Mouse (Mus musculus): ENCODE measurements at regions not wholly inside any gene's neighbourhood (a gene's known extent, or its start where the extent isn't known, plus 50 kb on each side); places are given as distances from the start of the nearest gene placed in this dataset.
"Not testable (repeated sequence)": the region's sequence is repeated elsewhere in the genome, so short reads cannot be mapped to it uniquely, and the experiment has no call there.

GRCm38 (mm10) chr10:34667203-34667602 lies 184.0 kb downstream of the Frk start:
- no peak for DNase-seq

- peak in 1 of 2 experiments; percentile 1 for DNase-seq
Measured at GRCm38 (mm10) chr10:34667735-34668439, 184.7 kb downstream of the Frk start.

GRCm38 (mm10) chr10:34671791-34672190 lies 188.6 kb downstream of the Frk start:
- no peak for DNase-seq

- not testable (repeated sequence) for DNase-seq
Measured at GRCm38 (mm10) chr10:34699414-34699813, 216.2 kb downstream of the Frk start.

- no peak for DNase-seq
Measured at GRCm38 (mm10) chr10:34701956-34702355, 218.8 kb downstream of the Frk start.

DNA sequence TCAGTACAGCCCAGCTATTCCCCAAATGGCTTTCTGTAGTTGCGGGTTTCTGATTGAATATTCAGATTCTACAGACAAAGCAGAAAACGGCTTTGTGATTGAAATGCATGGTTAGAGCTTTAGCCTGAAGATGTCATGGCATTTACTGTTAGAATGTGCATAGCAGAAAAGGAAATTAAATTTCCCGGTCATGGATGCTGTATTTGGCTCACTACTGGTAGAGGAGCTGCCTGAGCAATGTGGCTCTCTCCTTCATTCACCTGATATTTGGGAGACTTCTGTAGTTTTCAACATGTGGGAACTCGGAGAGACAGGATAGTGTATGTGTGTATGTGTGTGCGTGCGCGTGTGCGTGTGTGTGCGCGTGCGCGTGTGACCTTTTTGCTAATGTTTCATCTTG lies 222.2 kb downstream of the Frk start:
- no peak for DNase-seq

GRCm38 (mm10) chr10:34731249-34731648 lies 248.1 kb downstream of the Frk start:
- no peak for DNase-seq

GRCm38 (mm10) chr10:34762426-34762825 lies 279.2 kb downstream of the Frk start:
- no peak for DNase-seq

DNA sequence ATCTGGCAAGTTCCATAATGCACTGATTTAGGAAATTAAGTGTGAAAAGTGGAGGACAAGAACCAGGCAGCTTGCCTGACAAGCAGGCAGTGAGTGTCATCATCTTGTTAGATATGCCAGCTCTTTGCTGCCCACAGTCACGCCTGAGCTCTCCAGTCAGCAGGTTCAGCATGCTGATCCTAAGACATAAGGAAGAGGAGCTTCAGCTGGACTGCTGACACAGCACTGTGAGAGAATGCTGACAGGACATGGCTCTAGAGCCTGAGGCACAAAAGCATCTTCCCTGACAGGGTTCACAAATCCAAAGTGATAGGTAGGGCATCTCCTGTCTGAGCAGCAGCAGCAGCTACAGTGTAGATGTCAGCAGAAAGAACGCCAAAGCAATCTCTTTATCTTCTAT lies 308.9 kb downstream of the Frk start:
- no peak for DNase-seq

DNA sequence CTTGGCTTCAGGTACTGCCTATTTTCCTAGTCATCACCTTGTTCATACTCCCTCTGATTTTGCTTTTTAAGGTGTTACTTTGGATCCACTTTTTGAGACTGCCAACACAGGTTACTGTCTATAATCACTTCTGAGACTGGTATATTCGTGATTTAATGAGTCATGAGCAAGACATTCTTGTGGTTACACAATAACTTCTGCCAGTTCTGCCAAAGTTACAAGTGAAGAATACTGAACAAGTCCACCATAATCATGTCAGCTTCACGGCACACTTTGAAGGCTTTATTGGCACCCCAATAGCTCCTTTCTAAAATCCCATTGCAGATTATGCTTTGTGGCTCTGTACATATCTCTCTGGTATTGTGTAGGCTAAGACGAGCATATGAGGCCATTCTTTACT lies 327.9 kb downstream of the Frk start:
- DNase-seq: no peak

- no peak for DNase-seq
Measured at GRCm38 (mm10) chr10:34824121-34824520, 340.9 kb downstream of the Frk start.

DNA sequence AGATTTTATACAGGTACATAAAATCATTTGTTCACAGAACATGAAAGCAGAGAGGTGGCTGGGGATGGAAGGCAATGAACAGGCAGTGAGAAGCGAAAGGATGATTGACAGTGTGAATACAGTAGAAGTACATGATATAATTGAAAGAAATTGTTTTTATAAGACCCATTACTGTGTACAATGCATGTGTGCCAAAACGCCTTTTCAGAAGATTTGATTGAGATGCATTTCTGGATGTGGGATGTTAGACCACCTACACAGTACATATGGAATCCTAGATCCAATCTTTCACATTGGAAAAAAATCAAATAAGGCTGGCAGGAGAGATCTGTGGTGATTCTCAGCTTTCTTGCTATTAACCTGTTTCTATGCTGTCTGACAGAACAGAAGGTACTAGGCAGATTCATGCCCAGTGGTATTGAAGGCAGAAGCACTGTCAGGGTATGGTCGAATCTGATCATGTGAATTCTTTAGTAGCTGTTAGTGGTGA lies 358.9 kb downstream of the Frk start:
- no peak for DNase-seq

GRCm38 (mm10) chr10:34856494-34857146 lies 373.4 kb downstream of the Frk start:
- DNase-seq: no peak

DNA sequence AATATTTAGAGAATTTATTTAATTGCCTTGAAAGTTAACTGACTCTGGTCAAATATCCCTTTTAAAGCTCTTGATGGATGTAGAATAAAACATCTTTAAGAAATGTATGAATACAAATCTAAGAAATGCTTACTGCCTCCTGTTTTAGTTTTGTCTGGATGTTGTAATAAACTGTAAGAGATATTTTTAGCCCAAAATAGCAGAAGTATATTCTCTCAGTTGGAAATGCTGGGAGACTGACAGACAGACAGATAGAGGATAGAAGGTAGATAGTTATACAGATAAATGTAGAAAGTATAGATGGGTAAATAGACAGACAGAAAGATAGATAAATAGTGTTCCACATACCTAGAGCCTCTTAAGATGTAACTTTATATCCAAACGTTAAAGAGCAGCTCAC lies 379.5 kb downstream of the Frk start:
- no peak for DNase-seq

DNA sequence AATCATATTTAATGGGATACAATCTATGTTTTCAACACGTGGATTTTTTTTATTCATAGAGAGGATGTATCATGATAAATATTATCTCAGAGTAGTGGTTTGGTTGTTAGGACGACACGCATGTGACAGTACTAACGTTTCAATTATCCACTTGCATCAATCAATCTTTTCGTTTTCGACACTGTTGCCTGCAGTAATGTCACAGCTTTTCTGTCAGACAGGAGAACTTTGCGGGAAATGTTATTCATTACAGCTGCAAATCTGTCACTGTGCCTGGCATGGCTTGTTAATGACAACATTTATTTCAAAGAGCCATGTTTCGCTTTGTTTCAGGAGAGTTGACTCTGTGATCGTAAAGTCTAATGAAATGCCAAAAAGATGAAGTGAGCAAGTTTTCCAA lies 388.7 kb downstream of the Frk start:
- no peak for DNase-seq

DNA sequence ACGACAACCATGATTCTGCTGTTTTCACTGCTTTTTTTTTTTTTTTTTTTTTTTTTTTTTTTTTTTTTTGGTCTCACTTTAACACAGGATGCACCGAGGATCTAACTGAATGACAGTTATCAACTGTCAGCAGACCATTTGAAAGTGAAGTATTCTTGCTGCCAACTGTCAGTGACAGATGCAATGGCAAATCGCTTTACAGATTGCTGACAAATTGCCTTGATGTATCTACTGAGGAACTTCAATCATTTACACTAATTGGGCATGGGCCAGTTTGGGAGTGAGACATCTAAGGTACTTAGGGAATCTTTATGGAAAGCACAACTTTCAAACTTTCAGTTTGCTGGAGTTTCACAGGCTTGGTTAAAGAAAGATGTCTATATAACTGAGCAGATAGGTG lies 395.3 kb downstream of the Frk start:
- DNase-seq: no peak

GRCm38 (mm10) chr10:34887601-34888000 lies 404.4 kb downstream of the Frk start:
- DNase-seq: no peak

GRCm38 (mm10) chr10:34904274-34904673 lies 421.1 kb downstream of the Frk start:
- peak; percentile 40 to 58 for DNase-seq

DNA sequence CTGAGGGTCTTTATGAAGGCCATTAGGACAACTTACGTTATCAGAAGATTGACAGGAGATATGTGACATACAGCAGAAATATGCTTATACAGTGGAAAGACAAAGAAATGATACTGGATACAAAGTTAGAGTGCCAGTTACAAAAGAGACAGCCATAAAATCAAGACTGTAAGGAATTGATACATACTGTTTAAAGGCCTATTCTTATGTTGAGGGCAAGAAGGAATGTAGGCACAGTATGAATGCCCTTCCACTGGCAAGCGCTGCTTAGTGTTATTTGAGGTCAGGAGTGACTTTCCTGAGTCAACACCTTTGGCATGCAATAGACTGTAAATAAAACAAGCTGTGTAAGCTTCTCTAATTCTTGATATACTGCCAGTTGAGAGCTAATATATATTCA lies 421.5 kb downstream of the Frk start:
- no peak for DNase-seq

GRCm38 (mm10) chr10:34912153-34912723 lies 429.0 kb downstream of the Frk start:
- DNase-seq: peak in 1 of 2 experiments; percentile 4
